Mouse (Mus musculus) cerebellum, postnatal 14 days (tissue): ENCODE data around the gene Frmd6.

ENCODE experiments used
- DNase-seq, 2 experiments: peaks; one replicate each; pipeline ENCODE4 v3.0.0; 2021; ENCODE audit warnings: mixed read lengths in 2 of 2

The Frmd6 gene

DNA sequence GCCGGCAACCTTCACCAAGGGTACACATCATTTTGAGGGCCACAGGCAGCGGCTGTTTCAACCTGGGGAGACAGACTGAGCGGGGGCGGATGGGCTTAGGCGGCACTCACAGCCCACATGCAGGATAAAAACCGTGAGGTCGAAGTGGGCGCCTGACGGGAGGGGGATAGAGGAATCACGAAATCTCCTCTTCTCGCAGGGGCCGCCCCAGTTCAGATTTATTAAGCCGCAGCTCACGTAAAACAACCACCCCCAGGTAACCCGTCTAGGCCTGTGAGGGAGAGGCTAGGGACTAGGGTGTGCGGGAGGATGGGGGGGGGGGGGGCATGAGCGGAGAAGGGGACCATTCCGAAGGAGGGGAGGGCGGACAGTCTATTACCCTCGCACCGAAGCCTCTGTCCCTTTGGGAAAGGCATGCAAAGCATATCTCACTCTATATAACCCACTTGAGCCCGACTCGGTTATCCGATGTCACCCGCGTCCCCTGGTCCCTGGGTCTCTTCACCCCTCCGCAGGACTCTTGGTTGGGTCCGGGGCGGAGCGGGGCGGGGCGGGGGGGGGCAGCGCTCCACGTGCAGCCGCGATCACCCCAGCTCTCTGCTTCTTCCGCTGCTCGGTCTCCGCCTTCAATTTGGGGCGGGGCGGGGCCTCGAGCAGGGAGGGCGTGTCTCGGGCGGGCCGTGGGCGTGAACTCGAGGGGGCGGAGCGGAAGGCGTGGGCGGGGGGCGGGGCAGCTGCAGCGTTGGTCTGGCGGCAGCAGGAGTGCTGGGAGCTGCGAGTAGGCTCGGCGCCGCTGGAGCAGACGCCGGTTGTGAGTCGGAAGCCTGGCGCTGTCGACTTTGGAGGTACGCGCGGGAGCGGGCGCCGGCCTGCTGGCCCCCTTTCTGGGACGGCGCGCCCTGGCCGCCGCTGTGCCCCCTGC lies at the start of gene Frmd6:
Gene Frmd6, plus strand, starts transcription at position 786 of the 922 bp plus-strand sequence.
- peak; percentile 95 to 97 for DNase-seq

DNA sequence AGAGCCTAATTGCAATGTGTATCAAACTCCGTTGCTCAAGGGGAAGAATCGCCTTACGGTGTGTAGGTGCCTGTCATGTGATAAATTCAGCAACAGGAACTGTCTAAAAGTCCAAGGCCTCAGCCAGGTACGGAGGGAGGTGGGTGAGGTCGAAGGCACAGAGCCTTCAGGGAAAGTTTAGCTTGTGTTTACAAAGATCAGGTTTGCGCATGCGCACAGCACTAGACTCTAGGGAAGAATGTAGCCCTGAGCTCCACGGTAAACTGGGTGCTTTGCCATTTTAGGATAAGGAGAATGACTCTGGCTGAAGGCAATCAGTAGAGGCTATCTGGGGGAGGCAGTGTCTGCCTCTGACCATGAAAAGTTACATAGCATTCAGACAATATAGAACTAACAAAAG lies 49.7 kb upstream of the Frmd6 start:
- no peak for DNase-seq

DNA sequence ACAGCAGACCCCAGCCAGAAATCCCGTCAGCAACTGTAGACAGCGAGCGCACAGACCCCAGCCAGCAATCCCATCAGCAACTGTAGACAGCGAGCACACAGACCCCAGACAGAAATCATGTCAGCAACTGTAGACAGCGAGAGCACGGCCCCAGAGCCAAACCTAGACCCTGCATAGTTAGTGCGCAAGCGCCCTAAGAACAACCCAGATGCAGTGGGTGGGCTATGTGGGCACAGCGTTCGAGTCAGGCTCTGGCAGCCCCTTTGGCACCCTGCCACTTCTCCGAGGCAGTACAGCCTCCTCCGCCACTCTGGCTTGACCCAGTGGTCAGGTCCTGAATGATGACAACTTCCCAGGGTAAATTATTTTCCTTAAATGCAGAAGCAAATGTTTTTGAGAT lies 48.6 kb upstream of the Frmd6 start:
- DNase-seq = peak; percentile 63 to 75

GRCm38 (mm10) chr12:70777466-70777865 lies 47.8 kb upstream of the Frmd6 start:
- no peak for DNase-seq

GRCm38 (mm10) chr12:70777866-70778265 lies 47.4 kb upstream of the Frmd6 start:
- DNase-seq = peak in 1 of 2 experiments; percentile 23

DNA sequence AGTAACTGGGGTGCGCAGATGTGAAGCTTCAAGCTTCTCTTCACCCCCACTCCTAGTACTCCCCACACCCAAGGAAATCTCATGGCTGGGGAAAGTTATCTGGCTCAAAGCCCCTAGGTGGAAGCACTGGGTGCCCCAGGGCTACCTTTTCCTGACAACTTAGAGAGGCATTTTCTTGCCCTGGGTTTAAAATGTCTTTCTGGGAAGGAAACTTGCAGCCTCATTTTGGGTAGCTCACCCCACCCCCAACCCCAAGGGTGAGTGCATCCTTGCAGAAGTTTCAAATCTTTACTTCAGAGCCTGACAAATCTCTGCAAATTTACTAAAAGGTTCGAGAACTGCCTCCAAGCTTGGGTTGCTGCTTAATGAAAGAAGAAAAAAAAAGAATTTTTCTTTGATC lies 47.0 kb upstream of the Frmd6 start:
- no peak for DNase-seq

DNA sequence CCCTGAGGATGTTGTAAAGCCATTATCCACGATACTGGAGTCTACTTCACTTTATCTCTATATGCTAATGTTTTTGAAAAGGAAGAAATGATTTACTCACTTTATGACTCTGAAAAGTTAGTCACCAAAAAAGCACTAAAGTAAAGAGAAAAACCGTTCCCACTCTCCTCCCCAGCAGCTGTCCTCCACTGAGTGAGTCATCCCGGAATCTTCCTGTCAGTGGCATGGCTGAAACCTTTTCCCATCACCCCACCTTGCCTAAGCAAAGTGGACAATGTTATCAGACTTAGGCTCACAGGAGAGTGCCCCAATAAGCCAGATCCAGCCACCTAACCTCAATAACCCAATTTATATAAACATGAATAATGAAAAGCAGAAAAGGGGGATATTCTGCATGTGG lies 46.6 kb upstream of the Frmd6 start:
- DNase-seq = no peak

- no peak for DNase-seq
Observed at GRCm38 (mm10) chr12:70783049-70783448, 42.3 kb upstream of the Frmd6 start.

DNA sequence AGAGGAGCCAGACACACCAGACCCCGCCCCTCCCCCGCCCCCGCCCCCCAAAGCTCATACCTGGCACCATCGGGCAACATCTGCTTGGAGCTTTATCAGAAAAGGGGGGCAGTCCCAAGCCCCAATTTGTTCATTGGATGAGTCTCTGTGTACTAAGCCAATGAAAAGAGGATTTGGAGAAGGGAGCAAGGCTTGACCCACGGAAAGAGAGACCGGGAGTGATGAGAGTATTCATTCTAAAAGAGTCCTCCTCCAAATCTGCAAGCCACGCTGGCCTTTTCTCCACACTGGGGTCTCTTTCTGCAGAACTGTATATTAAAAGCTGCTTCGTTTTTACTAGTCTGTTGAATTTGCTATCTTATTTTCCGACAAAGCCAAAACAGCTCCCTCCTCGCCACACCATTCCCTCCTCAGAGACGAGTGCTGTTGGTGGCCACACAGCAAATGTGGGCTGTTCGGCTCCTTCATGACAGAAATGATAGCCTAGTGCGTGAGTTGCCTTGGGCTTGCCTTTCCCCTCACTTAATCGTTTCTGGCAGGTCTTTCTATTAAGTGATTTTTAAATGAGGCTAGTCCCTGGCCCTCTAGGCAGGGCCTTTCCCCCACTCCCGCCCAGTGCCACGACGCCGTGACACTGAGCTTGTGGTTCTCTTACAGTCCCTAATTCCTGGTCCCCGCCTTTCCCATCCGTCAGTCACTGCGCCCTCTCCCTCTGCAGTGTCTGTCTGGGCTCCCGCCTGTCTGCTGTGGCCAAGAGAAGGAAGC lies 41.7 kb upstream of the Frmd6 start:
- DNase-seq = peak in 1 of 2 experiments; percentile 13

GRCm38 (mm10) chr12:70784240-70784705 lies 41.0 kb upstream of the Frmd6 start:
- DNase-seq = no peak

DNA sequence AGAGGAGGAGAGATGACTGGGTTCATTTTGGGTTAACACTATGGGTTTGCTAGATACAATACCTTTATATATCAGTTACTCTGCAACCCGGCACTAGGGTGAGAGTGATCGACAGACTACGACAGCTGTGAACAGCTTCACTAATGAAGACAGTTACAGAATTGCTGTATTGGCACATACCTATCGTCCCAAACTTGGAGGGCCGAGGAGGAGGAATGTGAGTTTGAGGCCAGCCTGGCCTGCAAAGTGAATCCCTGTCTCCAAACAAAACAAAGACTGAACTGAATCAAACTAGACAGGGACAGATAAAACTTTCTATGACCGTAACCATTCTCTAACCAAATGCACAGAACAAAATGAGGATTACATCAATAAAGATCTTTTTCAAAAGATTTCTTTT lies 36.0 kb upstream of the Frmd6 start:
- DNase-seq = no peak

DNA sequence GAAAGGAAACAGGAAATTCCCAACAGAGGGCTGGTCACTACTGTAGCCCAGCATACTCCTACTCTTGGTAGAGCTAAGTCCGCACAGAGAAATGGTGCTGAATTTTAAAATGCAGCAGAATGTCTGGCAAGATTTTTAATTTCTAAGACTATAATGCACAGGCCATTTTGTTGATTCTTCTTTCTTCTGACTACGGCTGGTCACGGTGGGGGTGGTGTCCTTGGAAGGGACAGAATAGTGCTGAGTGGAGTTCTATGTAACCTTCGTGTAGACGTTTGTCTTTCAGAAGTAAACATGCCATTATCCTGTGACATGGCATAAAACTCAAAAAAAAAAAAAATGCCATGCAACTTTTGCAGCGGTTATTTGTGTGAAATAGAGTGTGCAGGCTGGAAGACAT lies 32.0 kb upstream of the Frmd6 start:
- no peak for DNase-seq

DNA sequence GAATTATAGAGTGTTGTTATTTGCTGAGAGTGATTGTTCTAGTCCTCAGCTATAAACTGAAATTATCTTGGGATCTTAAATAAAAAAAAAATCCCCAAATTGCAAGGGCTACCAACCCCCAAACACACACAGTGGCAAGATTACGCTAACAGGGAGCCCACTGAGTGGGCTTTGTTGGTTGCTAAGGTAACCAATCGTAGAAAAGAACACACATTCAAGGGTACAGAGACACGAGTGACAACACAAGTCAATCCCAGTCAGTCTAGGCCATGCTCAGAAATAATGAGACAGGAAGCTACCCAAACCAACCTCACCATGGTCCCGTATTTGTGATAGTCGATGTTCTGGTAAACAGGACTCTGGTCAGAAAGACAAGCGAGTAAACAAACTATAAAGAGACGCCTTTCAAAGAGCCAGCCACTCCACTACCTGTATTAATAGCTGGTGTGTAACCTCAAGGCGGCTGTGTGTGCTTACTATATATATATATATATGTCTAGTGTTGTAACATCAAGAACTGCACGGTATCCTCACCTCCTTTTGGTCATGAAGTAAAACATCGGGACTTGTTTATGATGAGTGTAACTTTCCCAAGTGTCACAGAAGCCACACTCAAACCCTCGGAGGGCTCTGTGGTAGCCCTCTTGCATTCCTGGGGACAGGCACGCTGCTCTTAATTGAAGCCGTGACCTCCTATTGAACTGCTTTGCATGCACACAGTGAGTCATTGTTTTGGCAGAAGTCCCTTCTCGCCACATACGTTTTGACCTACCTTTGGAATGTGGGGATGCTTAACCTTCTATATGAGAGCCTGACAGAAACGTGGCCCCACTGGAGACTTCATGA lies 30.5 kb upstream of the Frmd6 start:
- no peak for DNase-seq

DNA sequence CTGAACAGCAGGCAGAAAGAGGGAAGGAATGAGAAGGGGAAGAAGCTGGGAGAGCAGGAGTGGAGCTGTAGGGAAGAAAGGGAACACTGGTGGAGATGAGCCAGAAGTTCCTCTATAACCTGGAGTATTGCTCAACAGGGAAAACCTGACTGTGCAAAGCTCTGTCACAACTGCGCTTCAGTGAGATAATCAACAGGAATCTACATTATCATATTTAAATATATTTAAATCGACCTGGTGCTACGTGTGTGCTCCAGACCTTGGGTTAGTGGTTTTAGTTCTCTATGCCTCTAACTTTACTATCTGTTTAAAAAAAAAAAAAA lies 30.0 kb upstream of the Frmd6 start:
- DNase-seq = no peak

DNA sequence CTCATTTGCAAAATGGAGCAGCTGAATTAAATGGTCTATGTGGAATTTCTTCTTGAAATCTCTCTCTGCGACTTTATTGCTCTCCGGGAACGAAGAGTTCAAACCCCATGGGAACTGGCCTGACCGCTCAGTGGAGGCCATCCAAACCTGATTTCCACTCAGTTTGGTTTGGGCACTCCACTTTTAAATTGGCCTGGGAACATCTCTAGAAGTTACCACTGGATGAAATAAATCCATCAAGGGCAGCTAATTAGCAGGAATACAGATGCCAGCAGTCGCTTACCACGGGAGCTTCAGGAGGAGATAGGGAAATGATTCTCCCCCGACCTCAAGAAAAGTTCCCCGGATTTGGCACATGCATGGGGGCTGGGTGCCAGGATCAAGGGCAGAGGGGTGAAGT lies 26.8 kb upstream of the Frmd6 start:
- no peak for DNase-seq

- DNase-seq = no peak
Observed at GRCm38 (mm10) chr12:70799231-70800002, 25.9 kb upstream of the Frmd6 start.

- DNase-seq = no peak
Observed at GRCm38 (mm10) chr12:70800086-70800485, 25.2 kb upstream of the Frmd6 start.

DNA sequence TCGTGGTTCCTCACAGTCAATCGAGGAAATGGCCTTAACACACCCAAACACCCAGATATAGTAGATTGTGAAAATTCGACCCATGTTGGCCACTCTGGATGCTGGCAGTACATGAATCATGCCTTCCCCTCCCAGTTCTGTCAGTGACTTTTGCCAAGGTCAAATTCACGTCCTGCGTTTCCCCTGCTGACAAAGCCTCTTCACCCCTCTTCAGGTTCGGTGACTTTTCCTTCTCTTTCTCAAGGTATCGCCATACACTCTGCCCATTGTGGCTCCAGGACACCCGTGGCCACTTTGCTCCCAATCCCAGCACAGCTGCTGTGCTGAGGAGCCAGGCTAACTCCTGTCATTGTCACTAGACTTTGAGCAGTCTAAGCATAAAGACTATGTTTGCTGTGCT lies 24.0 kb upstream of the Frmd6 start:
- no peak for DNase-seq

- DNase-seq = no peak
Observed at GRCm38 (mm10) chr12:70803494-70803893, 21.8 kb upstream of the Frmd6 start.

DNA sequence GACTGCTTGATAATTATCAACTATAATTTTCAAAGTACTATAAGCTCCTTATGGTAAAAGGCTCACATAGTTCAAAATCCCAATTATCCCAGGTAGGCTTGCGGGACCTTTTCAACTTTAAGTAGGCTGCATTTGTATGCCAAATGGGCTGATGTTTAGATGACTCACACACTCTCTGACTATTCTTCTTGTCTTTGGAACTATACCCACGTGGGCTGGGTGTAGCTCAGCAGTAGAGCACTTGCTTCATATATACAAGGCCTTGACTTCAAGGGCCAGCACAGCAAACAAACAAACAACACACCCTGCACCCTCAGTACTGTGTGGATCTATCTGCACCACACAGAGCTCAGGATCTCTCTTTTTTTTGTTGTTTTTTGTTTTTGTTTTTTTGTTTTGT lies 20.3 kb upstream of the Frmd6 start:
- no peak for DNase-seq

GRCm38 (mm10) chr12:70807543-70807942 lies 17.8 kb upstream of the Frmd6 start:
- no peak for DNase-seq

DNA sequence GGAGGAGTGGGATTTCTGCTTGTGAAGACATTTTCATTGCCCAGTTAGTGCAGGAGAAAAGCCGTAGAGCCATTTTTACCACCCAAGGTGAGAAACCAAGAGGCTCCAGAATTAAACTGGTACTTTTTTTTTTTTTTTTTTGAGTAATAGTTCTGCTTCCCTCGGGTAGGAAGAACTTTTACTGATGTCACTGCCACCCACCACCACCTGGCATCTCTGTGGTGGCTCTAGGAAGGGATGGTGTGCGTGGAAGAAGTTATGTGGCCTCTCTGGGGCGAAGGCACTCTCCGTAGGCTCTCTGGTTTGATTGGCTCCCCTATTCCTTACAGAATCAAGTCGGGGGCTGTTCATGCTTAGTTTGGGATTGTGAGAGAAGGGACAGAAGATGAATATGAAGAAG lies 17.3 kb upstream of the Frmd6 start:
- DNase-seq = no peak
